Mouse (Mus musculus) kidney, postnatal 25 days (tissue): ENCODE results near the gene Tagap1.
A peak's percentile ranks its signal among the peaks of the same experiment; 100 is the strongest.
"Not testable (repeated sequence)": the region's sequence is repeated elsewhere in the genome, so short reads cannot be mapped to it uniquely, and the experiment has no call there.

ENCODE experiments used
- DNase-seq, 2 experiments: peaks; one replicate each; pipeline ENCODE4 v3.0.0; 2021; ENCODE audit warnings: mixed read lengths in 2 of 2

Gene Tagap1

DNA sequence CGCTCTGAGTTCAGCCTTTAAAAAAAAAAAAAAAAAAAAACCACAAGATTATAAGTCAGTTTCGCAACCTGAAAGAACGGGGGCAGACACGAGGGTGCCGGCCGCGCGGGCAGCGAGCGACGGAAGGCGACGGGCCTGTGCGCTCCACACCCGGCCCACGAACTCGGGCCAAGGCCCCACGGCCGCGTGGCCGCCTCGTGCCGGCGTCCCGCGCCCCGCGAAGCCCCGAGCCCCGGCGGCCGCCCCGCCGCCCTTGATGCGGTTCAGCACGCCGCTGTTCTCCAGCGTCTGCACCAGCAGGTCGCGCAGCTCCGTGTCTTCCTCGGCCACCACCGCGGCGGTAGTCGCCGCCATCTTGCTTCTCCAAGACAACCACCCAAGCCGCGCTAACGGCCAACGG is at the start of gene Tagap1:
Gene Tagap1 (minus strand): TSS at position 381 of the 400 bp plus-strand sequence.
- peak in 1 of 2 experiments; percentile 58 for DNase-seq

DNA sequence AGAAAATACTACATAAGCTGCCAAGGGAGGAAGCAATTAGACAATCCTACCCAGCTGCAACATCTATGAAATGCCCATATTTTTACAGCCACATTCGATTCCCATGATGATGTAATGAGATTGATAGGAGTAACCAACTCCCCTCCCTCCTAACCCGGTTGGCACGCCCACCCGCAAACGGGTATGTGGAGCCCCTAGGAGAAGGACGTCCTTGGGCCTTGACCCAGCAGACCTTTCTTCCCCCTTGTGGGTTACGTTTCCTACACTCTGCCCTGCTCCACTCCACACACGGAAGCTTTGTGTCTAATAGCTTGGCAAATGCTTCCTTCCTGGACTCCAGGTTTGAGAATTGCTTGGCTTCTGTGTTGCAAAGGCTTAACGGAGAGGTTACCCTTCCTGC is 48.9 kb upstream of the Tagap1 start:
- DNase-seq = not testable (repeated sequence)

DNA sequence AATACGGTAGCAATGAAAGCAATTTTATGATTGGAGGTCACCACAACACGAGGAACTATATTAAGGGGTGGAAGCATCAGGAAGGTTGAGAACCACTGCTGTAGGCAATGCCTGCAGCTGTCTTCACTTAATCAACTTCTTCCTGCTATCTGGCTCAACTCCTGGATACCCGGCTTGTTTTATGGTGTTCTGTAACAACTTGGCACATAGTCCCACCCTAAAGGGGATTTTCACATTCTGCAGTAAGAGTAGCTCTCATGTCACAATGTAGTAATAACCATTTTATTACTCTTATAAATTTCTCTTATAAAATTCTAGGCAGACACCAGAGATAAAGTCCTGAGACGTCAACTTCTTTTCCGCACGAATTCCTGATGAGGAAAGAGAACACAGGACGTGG is 48.5 kb upstream of the Tagap1 start:
- DNase-seq = not testable (repeated sequence)

DNA sequence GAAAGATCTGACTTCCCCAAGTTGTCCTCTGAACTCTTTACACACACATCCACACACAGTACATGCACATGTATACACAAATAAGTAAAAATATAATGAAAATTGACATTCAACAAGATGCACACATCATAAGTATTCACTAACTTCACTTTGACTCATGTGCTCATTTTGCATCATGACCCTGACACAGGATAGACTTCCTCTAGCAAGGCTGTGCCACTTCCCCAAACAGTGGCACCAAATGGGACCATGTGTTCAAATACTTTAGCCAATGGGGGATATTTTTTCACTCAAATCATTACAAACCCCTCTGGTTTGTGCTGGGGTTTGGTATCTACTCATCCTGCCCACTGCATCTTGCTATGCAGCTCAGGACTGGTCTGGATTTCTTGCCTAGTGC is 47.9 kb upstream of the Tagap1 start:
- DNase-seq = not testable (repeated sequence)

DNA sequence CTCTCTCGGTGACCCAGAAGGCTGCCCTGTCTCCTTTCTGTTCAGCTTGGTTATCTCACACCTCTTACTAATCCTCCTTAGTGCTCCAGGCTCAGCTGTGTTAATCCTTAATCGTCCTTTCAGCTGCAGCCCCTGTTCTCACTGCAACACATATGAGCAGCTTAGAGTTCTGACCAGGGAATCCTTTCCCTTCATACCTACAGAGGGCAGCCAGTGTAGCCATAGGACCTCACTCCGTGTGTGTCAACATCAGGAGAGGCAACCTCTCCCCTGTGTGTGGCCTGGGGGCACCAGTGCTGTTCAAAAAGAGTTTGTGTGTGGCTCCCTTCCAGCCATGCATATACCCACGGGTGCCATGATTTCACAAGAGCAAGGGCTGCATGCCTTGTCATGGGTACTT is 44.7 kb upstream of the Tagap1 start:
- not testable (repeated sequence) for DNase-seq

DNA sequence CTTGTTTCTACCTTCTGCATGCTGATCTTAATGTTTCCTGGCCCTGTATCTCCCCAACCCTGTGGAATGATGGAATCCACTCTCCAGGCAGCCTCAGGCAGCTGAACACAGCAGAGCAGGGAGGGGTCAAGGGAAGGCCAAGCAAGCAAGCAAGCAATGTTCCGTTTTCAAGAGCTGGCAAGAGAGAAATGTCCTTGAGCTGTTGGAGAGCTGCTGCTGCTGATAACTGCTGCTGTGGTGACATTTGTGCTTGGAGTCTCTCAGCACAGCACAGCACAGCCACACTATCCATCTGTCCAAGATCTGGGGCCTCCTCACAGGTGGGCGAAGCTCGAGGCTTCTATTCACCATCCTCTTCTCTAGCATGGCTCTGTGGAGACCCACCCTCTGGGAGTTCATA is 42.4 kb upstream of the Tagap1 start:
- DNase-seq = not testable (repeated sequence)

DNA sequence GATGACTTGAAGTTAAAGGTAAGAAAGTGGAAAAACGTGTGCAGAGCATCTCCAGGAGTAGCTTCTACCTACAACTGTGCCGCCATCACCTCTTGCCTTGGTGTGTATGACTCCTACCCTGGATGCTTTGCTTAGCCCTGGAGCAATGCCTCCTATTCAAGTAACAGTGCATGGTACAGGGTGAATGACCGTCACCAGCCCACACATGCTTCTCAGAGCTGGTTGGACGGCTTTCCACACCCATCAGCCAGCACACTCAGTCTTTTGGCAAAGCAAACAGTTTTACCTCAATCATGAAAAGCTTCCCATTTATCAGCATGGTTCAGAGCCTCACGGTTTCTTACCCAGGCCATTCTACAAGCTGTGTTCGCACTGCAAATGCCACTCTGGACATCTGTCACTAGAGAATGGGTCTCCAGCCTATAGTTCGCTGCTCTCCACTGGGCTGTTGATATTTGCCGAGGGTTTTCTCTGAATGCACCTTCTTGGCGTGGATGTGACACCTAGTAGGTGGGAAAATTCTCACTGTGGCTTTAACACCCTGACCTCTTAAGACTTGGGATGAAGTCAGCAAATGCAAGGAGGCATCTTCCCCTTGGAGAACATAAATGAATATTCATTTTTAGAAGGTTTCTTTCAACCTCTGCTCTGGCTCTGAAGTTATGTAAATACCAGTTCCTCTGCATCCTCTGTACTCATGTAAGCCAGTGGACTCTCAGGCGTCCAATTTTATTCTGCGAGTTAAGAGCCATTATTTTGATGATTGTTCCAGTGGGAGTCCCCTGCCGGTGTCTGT is 41.0 kb upstream of the Tagap1 start:
- DNase-seq = not testable (repeated sequence)

DNA sequence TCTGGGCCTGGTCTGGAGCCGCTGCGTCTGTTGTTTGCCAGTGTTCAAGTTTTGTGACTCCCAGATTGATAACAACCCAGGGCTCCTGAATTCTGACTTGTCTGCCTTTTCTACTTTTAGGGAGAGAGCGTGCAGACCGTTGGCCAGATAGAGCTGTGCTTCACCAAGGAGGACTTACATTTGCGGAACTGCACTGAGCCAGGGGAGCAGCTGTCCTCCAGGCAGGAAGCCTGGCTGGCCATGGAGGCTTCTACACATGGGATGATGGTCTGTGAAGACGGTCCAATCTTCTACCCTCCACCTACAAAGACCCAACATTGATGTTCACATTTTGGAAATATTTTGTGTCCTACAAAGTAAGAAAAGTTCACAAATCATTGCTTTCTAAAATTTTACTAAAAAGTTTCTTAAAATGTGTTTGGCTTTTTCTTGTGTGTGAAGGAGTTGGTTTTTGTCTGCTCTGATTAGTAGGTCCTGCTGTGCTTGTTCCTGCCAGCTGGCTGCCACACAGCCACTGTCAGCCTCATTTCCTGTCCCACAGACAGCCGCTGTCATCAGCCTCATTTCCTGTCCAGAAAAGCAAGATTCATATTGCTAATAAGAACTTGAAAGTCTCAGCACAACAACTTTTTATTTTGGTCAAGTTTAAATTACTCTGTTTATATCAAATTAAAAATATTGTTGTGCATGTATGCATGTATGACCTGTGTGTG is 37.0 kb upstream of the Tagap1 start:
- not testable (repeated sequence) for DNase-seq

DNA sequence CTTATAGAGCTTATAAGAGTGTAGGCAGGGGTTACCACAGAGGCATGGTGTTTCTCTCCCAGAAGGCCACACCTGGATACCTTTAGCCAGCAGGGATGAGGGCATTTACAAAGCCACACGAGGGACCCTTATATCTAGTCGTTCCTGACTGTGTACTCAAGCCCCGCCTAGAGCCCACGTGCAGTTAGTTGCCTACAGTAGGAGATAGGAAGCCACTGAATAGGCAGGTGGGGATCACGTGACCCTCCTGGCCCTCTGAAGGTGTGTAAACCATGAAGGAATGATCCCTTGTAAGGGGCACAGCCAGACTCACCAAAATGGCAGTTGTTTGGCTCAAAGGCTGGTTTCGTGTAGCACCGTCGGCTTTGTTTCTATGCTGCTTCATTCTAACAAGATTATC is 35.9 kb upstream of the Tagap1 start:
- not testable (repeated sequence) for DNase-seq

DNA sequence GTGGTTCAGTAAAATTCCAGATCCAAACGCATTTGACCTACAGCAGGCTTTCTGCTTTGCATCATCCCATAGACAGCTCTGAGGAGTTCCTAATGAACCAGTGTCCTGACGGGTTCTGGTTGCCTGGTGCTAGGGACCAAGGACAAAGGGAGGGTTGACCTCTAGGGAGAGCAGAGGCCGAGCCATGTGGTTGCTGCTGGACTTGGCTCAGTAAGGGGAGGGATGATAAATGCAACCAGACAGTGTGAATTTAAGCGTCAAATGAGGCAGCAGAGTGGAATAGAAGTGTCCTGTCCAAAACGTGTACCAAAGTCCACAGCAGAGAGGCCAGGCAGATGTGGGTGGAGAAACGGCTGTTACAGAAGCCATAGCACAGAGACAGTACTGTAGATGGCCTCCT is 34.5 kb upstream of the Tagap1 start:
- not testable (repeated sequence) for DNase-seq

DNA sequence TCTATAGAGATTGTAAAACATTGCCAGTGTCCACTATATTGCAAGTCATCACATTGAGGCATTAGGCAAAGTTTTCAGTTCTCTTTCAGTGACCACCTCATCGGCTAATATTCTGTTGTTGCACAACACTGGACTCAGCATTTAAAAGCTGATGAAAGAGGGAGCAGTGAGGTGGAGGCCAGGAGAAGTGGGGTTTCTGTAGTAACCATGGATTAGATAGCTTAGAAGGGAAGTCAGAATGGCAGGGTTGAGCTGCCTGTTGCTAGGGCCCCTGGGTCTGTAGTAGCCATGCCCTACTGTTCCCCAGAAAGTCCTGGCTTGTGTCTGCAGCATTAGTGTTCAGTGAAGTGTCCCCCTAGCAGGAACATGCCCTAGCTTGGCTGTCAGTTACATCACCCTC is 25.2 kb upstream of the Tagap1 start:
- not testable (repeated sequence) for DNase-seq

DNA sequence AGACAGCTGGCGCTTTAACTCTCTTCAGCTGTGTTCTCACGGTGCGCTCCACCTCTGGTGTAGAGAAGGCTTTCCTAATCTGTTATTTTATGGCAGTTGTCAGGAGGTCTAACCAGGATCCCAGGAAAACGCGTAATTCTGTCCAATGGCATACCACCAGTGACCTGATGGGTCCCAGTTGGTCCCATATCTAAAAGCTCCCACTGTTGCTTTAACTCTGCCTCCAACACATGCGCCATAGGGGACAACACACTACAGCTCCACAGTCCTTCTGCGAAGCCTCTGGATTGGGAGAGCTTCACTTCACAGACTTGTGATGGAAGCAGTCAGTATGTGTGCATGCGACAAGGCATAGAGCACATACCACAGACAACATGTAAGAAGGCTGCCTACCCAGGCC is 19.2 kb upstream of the Tagap1 start:
- not testable (repeated sequence) for DNase-seq

DNA sequence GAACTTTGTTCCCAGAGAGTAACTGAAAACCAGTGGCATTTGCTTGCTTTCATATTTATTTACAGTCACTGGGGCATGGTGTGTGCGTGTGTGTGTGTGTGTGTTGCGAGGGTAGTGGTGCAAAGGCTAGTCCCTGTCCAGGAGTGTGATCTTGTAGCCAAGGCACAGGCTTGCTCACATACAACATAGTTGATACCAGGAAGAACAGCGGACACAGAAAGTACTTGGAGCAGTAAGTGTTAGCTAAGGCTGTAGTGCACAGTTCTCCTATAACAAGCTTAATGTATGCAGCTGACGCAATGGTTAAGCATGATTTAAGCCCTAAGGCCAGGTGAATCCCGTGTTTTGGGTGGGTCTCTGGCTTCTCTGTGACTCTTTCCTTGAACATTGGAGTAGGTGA is 18.4 kb upstream of the Tagap1 start:
- peak in 1 of 2 experiments; percentile 41 for DNase-seq

DNA sequence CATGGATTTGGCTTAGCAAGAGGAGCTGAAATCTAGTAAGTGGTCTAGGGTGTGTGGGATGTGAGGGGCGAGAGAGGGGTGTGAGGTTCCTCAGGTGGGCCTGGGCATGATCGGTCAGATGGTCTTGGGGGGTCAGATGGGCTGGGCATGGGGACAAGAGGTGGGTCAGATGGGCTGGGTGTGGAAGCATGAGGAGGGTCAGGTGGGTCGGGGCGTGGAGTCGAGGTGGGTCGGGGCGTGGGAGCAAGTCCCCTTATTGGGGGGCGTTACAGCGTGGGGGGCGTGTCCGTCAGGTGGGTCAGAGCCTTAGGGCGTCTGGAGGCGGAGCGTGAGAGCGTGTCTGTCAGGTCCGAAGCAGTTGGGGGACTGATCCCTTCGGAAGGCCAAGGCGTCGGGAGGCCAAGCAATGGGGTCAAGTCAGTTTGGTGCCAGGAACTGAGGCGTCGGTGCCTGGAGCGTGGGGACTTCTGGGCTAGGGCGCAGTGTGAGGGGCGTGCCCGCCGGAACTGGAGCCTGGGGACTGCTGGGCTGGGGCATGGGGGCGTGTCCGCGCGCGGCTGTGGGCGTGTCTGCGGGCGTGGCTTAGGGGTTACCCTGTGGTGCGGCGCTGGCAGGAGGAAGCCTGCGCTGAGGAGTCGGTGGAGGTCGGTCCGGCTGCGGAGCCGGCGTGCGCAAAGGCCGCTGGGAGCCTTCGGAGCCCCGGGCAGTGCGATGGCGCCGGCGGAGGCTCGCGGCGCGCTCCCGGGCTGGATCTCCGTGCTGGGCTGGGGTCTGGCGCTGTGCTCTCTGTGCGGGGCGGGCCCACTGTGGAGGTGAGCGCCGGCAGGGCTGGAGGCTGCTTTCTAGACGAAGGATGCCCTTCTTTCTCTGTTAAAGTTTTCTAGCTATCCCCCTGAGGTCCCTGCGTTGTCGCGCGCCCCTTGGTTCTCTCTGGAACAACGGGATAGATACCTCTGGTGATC is 17.6 kb upstream of the Tagap1 start, which contains the start of gene Gm49721:
Gene Gm49721 (plus strand): TSS at position 618 of the 962 bp plus-strand sequence.
- DNase-seq = peak; percentile 72 to 90

DNA sequence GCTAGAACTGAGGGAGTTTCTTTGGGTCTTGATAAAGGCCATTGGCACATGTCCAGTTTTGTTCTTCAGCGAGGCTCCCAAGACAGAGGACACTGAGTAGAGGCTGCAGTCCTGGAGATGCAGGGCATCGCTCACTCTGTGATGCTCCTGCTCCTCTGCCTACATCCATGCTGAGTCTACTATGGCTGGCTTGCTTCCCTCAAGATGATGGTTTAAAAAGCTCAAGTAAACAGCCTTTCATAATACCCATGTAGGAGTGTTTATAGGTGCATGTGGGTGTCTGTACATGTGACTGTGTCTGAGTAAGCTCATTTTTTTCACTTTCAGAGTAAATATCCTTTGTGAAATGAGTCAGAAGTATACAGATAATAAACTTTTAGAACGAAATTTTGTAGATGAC is 14.0 kb upstream of the Tagap1 start:
- DNase-seq = not testable (repeated sequence)

DNA sequence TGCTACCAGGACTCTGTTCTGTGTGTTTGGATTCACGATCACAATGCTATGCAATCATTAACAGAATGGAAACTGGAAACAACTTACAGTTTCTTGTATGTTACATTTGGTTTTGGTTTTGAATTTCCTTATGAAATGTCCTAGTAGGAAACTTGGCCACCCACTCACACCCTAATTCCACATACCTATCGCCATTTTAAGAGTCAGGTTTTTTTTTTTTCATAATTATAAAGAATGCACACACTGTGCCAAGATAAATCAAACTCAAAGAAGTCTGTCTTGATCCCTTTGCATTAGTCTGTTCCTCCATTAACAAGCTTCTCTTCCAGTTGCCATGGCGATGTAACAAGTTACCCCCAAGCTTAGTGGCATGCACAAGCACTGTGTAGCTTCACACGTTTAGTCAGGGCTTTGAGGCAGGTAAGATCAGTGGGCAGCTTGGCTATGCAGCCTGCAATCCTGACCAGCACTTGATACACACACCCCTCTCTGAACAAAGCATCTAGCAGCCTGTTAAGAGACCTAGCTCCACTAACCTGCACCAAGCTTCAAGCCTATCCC is 12.0 kb upstream of the Tagap1 start:
- not testable (repeated sequence) for DNase-seq

DNA sequence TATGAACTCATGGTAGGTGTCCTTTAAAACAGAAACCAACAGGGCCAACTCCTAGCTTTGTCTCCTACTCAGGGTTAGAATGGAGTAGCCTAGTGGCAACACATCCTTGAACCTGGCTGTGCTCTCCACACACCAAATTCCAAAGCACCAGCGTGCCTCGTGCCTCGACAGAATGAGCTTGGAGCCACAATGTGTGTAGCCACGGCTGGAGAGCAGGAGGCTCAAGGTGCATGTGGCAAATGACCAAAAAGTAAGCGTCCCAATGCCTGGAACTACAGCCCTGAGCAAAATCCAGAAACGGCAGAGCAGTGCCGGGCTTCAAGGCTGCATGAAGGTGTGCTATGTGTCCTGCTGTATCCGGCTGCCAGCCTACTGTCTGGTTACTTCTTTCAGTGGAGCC is 10.3 kb upstream of the Tagap1 start:
- DNase-seq = peak in 1 of 2 experiments; percentile 59

DNA sequence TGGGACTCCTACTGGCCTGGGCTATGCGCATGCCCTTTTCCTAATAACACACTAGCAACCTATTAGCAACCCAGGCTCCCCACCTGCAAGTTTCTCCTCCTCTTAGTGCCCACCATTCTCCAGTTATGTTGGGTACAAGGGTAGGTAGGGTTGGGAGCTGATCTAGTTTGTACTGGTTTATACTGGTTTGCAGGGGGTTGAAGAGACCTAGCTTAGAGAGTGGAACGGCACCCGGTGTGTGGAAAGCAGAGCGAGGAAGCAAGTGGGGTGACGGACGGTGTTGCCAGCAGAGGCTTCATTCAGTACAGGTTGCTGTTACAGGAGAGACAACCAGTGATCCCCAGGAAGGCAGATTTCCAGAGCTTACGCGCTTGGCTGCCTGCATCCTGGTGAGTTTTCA is 9.4 kb upstream of the Tagap1 start, which contains the start of gene Rnaset2b:
Gene Rnaset2b (plus strand): TSS at position 301 of the 400 bp plus-strand sequence.
- DNase-seq = not testable (repeated sequence)

DNA sequence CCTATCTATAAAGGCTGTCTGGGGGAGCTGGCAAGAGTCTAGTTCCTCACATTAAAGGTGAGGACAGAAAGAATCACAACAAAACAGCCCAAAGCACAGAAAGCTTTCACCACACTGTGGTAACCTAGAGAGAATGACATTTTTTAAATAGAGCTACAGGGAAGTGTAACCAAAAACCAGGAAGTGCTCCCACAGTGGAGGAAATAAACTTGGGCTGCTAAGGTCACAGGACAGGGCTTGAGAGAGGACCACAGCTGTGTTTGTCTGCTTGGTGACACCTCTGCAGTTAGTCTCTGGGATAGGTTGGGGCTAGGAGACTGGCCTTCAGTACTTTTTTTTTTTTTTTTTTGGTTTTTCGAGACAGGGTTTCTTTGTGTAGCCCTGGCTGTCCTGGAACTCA is 6.7 kb upstream of the Tagap1 start:
- not testable (repeated sequence) for DNase-seq

DNA sequence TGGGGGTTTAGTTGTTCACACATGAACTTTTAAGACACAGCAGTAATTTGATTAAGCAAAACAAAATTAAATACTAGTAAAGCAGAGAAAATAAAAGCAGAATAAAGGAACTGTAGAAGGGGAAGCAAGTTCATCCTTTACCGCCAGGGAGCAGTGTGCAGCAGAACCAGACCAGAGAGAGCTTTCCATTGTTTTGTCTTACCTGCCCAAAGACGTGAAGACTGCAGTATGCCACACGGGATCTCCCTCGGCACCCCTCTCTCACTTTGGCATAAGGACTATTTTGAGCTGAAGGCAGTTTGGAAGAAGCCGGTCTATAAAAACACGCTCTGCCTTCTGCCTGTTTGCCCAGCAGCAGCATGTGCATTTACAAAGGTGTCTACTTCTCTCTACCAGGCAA is 4.4 kb upstream of the Tagap1 start:
- DNase-seq = peak in 1 of 2 experiments; percentile 50

DNA sequence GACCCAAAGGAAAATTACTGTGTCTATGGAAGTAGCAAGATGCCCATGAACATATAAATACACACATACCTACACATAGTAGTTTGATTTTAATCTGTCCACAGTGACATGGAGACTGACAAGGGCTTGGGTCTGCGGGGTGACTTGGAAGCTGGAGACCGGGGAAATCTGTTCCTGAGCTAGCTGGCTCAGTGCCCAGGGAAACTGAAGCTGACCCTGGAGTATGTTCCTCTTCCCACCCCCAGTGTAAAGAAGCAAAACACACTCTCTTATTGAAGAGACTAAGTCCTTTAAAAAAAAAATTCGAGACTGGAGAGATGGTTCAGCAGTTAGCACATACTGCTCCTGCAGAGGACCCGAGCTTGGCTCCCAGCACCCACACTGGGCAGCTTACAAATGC is 2.0 kb upstream of the Tagap1 start:
- peak; percentile 33 to 50 for DNase-seq

DNA sequence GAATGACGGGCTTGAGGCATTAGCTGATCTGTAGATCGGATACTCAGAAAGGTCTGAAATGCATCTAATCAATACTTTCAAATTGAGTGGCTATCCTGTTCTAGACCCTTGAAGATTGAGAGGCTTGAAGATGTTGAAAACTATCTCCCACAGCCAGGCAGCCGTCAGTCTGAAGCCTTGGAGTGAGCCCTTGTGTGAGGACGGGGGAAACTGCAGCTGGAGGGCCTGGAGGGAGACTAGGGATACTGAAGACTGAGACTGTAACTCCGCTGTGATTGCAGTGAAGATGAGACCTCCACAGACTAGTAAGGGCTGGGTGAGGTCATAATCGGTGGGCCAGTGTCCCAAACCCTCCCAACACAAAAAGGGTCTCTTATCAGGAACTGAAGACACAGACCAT is 1.4 kb upstream of the Tagap1 start:
- DNase-seq = not testable (repeated sequence)
